Mouse (Mus musculus): ENCODE results near the gene Col6a4.

Col6a4 gene

GRCm38 (mm10) chr9:106071651-106072050, 24.9 kb downstream of the Col6a4 start:
- no peak for DNase-seq

DNA sequence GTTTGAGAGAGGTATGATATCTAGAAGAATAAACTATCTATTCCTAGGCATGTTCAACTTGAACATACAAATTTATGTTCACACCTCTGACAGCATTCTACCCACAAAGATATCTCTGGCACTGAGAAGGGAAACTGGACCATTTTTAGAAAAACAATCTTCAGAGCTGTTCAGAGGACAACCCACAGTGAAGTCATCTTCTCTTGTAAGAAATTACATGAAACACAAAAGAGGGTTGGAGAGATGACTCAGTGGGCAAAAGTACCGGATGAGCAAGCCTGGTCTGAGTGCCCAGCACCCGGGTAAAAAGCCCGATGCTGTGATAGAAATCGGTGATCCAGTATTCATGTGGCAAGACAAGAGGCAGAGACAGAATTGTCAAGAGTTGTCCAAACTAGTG, 43.1 kb downstream of the Col6a4 start:
- DNase-seq = no peak

DNA sequence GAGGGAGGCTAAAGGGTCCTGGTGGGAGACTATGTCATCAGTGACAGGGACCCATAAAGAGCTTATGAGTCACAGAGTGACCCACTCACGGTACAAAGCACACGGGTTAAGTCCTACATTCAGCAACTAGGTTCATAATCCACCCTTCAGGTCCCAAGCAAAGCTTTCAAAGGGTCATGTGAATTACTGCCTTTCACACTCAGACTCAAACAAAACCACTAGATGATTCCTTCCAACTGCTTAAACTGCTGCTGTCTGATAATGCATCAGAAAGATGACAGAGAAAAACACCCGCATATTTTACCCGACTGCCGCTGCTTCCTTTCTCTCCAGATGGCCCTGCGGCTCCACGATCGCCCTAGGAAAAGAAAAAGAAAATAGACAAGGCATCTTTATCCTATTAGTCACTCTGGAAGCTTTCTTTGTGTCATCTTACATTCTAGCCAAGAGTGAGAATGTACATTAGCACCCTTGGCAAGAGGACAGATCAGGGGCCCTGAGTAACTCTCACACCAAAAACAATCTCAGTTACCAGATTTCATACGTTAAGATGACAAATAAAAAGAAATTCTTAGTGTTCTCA, 52.6 kb downstream of the Col6a4 start:
- DNase-seq = no peak

DNA sequence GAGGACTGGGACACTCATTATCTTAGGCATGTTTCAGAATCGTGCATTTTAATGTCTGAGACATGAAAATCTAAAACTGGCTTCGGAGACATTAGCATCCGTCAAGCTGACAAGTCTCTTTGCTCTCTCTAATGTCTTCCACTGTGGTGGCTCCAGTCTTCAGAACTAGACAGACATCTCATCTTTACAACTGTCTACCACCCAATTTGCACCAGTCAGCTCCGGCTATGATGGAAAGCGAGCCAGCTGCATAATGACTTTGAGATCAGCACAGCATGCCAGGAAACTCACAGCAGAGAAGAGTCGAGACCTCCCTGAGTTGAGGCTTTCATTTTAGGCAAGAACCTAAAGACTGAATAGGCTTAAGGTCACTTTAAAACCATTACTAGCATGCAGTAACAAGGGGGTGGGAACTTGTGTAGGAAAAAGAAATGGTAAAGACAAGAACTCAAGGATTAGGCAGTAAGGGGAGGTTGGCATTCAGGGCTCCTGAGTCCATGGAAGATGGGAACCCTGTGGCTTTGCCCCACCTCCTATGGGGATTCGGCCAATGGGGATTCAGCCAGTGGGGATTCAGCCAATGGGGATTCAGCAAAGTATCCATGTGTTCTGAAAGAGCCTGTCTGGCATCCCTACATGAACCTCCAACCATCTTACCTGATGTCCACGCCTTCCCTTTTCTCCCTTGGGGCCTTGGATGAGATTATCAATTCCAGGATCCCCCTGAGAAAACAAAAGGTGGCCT, 56.5 kb downstream of the Col6a4 start:
- DNase-seq = no peak

- DNase-seq = no peak
Measured at GRCm38 (mm10) chr9:106039276-106039675, 57.3 kb downstream of the Col6a4 start.

GRCm38 (mm10) chr9:106038865-106039264, 57.7 kb downstream of the Col6a4 start:
- peak; percentile 72 for DNase-seq

- no peak for DNase-seq
Measured at GRCm38 (mm10) chr9:106015666-106016065, 80.9 kb downstream of the Col6a4 start.

DNA sequence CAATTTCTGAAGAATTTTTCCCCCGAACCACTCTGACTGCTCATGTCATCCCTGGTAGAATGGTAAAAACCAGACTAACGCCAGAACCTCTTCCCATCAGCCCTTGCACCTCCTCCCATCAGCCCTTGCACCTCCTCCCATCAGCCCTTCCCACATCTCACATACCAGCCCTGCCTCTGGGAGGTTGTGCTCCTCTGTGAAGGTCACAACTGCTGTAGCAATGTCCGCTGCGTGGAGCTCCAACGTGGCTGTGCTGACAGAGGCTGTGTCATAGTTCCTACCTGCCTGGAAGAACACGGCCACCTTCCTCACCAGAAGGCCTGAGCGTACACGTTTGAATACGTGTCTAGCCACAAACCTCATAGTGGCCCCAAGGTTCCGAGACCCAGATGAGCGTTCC, 83.4 kb downstream of the Col6a4 start:
- no peak for DNase-seq

DNA sequence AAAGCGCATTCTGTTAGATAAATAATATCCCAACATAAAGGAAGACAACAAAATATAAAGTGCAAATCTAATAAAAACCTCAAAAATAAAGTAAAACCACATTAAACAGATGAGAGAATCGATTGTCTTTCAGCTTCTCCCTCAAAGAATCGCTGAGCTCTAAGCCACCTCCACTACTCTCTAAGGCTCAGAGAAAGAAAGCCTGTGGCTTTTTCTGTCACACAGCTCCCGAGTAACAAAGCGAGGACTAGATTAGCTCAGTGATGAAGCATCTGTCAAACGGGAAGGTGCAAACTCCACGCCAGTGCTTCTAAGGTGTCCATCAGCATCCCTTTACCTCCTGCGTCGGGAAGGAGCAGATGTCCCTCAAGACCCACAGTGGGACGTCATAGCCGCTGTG, 98.6 kb downstream of the Col6a4 start:
- no peak for DNase-seq

- no peak for DNase-seq
Measured at GRCm38 (mm10) chr9:105992425-105992824, 104.2 kb downstream of the Col6a4 start.

GRCm38 (mm10) chr9:105990099-105990498, 106.5 kb downstream of the Col6a4 start:
- no peak for DNase-seq

DNA sequence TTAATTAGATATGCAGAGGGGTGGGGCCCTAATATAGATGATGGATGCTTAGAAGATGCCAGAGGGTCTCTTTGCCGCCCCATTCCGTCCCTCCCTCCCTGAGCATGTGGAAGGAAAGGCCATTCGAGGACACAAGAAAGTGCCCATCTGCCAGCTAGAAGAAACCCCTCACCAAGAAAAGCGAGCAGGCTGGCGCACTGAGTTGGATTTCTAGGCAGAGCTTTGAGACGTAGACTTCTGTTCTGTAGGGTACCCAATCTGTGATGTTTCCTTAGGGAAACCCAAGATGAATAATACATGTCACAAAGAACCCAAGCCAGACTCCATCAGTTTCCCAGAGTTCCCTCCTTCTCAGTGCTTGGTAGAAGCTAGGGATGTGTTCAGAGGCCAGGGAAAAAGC, 107.1 kb downstream of the Col6a4 start:
- no peak for DNase-seq

DNA sequence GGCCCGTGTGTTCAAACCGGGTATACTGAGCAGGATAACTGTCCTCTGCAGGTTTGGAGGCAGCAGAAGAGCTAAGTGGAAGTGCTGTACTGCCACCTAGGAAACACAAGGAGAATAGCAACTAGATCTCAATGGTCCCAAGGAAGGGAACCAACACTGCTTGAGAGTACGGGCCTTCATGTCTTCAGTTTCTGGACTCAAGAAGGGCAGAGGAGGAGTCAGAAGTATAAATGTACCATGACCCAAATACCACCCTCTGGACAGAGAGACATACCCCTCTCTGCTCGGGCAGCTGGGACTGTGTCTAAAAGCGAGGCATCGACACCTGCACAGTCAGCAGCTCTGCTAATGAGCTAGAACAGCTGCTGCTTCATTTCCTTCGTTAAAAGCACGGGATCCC, 108.5 kb downstream of the Col6a4 start:
- DNase-seq = no peak

DNA sequence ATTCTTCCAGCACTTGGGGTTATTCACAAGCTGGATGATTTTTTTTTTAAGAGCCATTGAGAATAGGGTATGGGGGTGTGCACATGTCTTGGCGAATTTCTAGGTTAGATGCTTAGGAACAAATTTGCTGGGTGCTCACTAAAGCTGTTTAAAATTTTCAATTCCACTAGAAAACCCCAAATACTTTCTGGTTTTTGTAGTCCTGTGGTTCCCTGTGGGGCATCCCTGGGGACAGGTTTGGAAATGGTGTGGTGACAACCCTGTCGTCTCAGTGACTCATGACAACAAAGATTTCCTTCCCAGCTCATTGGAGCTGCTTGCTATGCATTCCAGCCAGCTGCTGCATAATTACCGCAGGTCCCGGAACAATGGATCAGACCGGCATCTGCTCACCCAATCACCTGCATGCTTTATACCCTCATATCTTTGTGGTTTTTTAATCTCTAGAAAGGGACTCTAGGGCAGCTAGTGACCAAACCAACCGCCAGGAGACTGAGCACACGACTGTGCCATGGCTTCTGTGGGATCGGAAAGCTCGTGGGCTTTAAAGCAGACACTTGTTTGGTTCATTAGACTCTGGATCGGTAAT, 111.6 kb downstream of the Col6a4 start:
- DNase-seq = no peak

GRCm38 (mm10) chr9:105978479-105978878, 118.1 kb downstream of the Col6a4 start:
- DNase-seq = no peak

- no peak for DNase-seq
Measured at GRCm38 (mm10) chr9:105976871-105977270, 119.7 kb downstream of the Col6a4 start.

DNA sequence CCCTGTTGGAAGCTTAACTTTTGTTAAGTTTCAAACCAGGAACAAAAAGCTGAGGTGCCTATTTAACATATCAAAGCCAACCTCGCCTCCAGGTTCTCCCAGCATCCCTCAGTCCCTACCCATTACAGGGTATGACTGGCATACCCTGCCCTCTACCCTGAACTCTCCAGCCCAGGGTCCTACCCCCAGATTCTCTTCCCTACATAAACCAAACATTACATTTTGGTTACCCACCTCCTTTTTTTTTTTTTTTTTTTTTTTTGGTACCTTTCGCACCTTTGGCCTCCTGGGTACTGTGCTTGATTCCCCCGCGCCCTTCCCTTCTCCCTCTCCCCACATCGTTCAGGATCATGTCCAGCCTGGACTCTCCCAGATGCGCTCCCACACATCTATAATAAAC, 120.3 kb downstream of the Col6a4 start:
- no peak for DNase-seq

GRCm38 (mm10) chr9:105973736-105974135, 122.8 kb downstream of the Col6a4 start:
- no peak for DNase-seq

DNA sequence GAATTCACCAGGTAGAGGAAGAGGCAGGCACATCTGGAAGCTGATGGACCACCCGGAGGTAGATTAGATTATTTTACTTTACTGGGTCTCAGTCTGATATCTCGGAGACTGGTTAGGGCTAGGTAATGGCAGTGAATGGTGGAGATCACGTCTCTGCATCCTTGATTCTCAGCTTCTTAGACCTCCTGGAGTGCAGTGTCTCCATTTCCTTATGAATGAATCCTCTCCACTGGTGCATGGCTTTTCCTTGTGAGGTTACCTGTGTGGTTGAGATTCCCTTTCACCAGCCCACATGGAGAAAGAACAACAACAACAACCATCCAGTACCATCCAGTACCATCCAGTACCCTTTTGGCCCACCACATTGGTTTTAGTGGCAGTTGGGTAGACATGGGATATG, 124.6 kb downstream of the Col6a4 start:
- DNase-seq = no peak

- DNase-seq = no peak
Measured at GRCm38 (mm10) chr9:105971351-105971894, 125.2 kb downstream of the Col6a4 start.

DNA sequence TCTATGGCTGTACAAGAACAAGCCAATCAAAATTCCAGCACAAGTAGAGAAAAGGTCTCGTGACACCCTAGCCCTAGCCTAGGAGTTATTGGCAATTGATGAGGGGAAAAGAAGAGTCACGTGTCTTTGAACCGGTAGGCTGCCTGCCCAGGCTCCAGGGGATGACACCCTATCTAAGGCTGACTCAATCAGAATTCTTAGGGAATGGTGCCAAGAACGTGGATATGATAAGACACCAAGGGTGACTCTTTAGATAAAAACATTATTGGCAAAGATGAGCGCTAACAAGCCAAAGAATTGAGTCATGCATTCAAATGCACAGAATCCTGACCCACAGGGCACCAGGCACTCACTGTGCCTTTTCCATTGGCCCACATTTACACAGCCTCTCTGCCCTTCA, 125.7 kb downstream of the Col6a4 start:
- DNase-seq = no peak

- DNase-seq = no peak
Measured at GRCm38 (mm10) chr9:105967976-105968375, 128.6 kb downstream of the Col6a4 start.

GRCm38 (mm10) chr9:105960533-105960932, 136.1 kb downstream of the Col6a4 start, which contains the start of gene Col6a5:
Gene Col6a5, minus strand, starts transcription at chr9:105960643.
- no peak for DNase-seq

DNA sequence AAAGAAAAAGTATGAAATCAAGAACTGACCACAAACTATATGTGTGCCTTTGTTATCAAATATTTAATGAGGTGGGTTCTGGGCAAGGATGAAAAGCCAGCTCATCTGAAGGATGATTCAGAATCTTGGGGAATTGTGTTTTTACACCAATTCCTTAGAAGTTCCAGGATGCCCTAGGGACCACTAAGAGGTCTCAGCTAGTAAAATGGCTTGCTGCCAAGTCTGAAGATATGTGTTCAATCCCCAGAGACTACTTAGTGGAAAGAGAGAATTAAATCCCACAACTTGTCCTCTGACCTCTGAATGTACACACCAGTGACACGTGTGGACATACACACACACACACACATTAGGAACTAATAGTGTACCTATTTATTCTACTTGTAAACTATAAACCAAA, 137.5 kb downstream of the Col6a4 start:
- no peak for DNase-seq

All from cerebellum, adult 9-10 months (tissue).